Mouse (Mus musculus): ENCODE measurements around the gene Elane.

DNA sequence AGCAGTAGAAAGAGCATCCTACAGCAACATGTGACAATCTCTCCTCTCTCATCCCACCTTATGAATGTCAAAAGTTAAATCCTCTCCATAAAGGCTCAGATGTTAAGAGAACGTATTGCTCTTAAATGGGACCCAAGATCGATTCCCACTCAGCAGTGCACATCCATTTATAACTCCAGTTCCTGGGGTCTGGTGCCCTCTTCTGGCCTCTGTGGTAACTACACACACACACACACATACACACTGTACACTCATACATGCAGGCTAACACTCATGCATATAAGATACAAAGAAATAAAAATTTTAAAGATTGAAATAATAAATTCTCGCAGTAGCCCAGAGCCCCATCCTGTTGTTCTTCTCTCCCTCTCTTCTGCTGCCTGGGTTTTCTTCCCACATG, 49.1 kb upstream of the Elane start:
- TF ChIP-seq CTCF (IDR thresholded peaks at IDR 0.05; ENCODE audit: borderline replicate concordance, insufficient read depth, low read depth, low read length) (no peak; the same call in 1 of the 2 replicates), POLR2A (IDR thresholded peaks at IDR 0.05; ENCODE audit: borderline replicate concordance, insufficient read depth, low read length) (no peak)
